Mouse (Mus musculus): ENCODE results near the gene Cd276. TPM values are rescaled to one million over a fixed set of nuclear protein-coding genes. Genes with fewer than 3 reads are reported as not detected.

Gene Cd276
- total and polyA plus RNA-seq, 3 experiments, result 0.55 to 1.3 (median 0.78) TPM

GRCm38 (mm10) chr9:58552083-58552482, 3.2 kb downstream of the Cd276 start:
- Histone ChIP-seq H3K27ac (ENCODE audit: insufficient read depth, low read depth) (no peak overlapping the region), H3K36me3 (replicated peaks in 1 of 2; ENCODE audit: control insufficient read depth in 1 of 2, insufficient read depth in 1 of 2, low read length in 1 of 2) (no peaks in the 10 kb centered on the region), H3K4me2 (ENCODE audit: insufficient read depth, low read depth, poor library complexity, severe bottlenecking) (no peak overlapping the region), H3K4me1 (ENCODE audit: control insufficient read depth in 1 of 2, insufficient read depth in 2 of 2) (peaks cover 14 to 38% of the 10 kb centered on the region in 2 experiments), H3K9ac (ENCODE audit: insufficient read depth, low read depth) (no peak overlapping the region), H3K4me3 (replicated peaks in 1 of 3; ENCODE audit: low read depth in 2 of 3, low read length in 2 of 3, poor library complexity in 1 of 3) (no peak overlapping the region), H3K9me3 (replicated peaks; ENCODE audit: low read length) (no peaks in the 10 kb centered on the region), H3K79me2 (replicated peaks; ENCODE audit: control insufficient read depth, extremely low read depth, insufficient read depth, poor library complexity, severe bottlenecking) (no peaks in the 10 kb centered on the region), H3K27me3 (replicated peaks) (no peaks in the 10 kb centered on the region)
- in situ Hi-C loops (cut with MboI; ENCODE audit: low pct_ligation_motif_present, low pct_unique_long_range_greater_than_20kb, low sequenced_read_pairs) (loop anchor here (25.0 kb wide), 1 partner anchor 735 kb away; the partner anchor contains the start of gene Adpgk), dilution Hi-C loops (cut with MboI; ENCODE audit: extremely low pct_ligation_motif_present, extremely low pct_unique_long_range_greater_than_20kb, low sequenced_read_pairs) (no loop called here)
- TF ChIP-seq MAX (IDR thresholded peaks at IDR 0.05; ENCODE audit: low read length) (no peak), GABPA (IDR thresholded peaks at IDR 0.05; ENCODE audit: insufficient replicate concordance, low read depth, low read length) (no peak), NRF1 (IDR thresholded peaks at IDR 0.05; ENCODE audit: low read depth, low read length) (no peak), SIN3A (IDR thresholded peaks at IDR 0.05; ENCODE audit: low read length) (no peak), USF1 (IDR thresholded peaks at IDR 0.05; ENCODE audit: low read depth, low read length) (no peak), MYC (IDR thresholded peaks at IDR 0.05; ENCODE audit: low read depth, low read length) (no peak), MEF2A (IDR thresholded peaks at IDR 0.05; ENCODE audit: borderline replicate concordance, low read depth, low read length) (no peak), MXI1 (IDR thresholded peaks at IDR 0.05; ENCODE audit: low read depth, low read length) (no peak), TCF12 (IDR thresholded peaks at IDR 0.05; ENCODE audit: low read depth, low read length) (no peak), UBTF (IDR thresholded peaks at IDR 0.05; ENCODE audit: low read depth, low read length) (no peak), ZC3H11A (IDR thresholded peaks at IDR 0.05; ENCODE audit: low read depth, low read length) (no peak), TBP (conservative IDR thresholded peaks at IDR 0.05; ENCODE audit: low read depth, low read length) (no peak), RAD21 (IDR thresholded peaks at IDR 0.05; ENCODE audit: low read depth, low read length) (no peak)
- DNase-seq (ENCODE audit: extremely low read depth), result no peak

- Histone ChIP-seq H3K9me3 (replicated peaks; ENCODE audit: low read length) (no peaks in the 10 kb centered on the region), H3K9ac (ENCODE audit: insufficient read depth, low read depth) (no peak overlapping the region), H3K27ac (ENCODE audit: insufficient read depth, low read depth) (no peak overlapping the region), H3K79me2 (replicated peaks; ENCODE audit: control insufficient read depth, extremely low read depth, insufficient read depth, poor library complexity, severe bottlenecking) (no peaks in the 10 kb centered on the region), H3K36me3 (replicated peaks in 1 of 2; ENCODE audit: control insufficient read depth in 1 of 2, insufficient read depth in 1 of 2, low read length in 1 of 2) (no peaks in the 10 kb centered on the region), H3K4me2 (ENCODE audit: insufficient read depth, low read depth, poor library complexity, severe bottlenecking) (no peak overlapping the region), H3K4me1 (ENCODE audit: control insufficient read depth in 1 of 2, insufficient read depth in 2 of 2) (peaks cover 12 to 38% of the 10 kb centered on the region in 2 experiments), H3K27me3 (replicated peaks) (no peaks in the 10 kb centered on the region), H3K4me3 (replicated peaks in 1 of 3; ENCODE audit: low read depth in 2 of 3, low read length in 2 of 3, poor library complexity in 1 of 3) (no peak overlapping the region)
- no peak for TF ChIP-seq TBP (conservative IDR thresholded peaks at IDR 0.05; ENCODE audit: low read depth, low read length)
- no peak for TF ChIP-seq BHLHE40 (IDR thresholded peaks at IDR 0.05; ENCODE audit: low read depth, low read length)
- no peak for TF ChIP-seq ZNF384 (IDR thresholded peaks at IDR 0.05; ENCODE audit: low read depth, low read length)
- TF ChIP-seq SMC3 (IDR thresholded peaks at IDR 0.05; ENCODE audit: low read depth, low read length), result no peak
- TF ChIP-seq RCOR1 (conservative IDR thresholded peaks at IDR 0.05; ENCODE audit: low read depth, low read length), result no peak
- no peak for TF ChIP-seq ELF1 (IDR thresholded peaks at IDR 0.05; ENCODE audit: low read depth, low read length)
- no peak for TF ChIP-seq CHD1 (IDR thresholded peaks at IDR 0.05; ENCODE audit: low read depth, low read length)
- no peak for TF ChIP-seq NELFE (IDR thresholded peaks at IDR 0.05; ENCODE audit: low read depth, low read length)
- TF ChIP-seq HCFC1 (IDR thresholded peaks at IDR 0.05; ENCODE audit: low read depth, low read length), result no peak
- TF ChIP-seq MEF2A (IDR thresholded peaks at IDR 0.05; ENCODE audit: borderline replicate concordance, low read depth, low read length), result no peak
- no peak for TF ChIP-seq JUND (conservative IDR thresholded peaks at IDR 0.05; ENCODE audit: low read depth, low read length)
- no peak for TF ChIP-seq IRF4 (IDR thresholded peaks at IDR 0.05; ENCODE audit: low read depth, low read length)
- no peak for TF ChIP-seq GABPA (IDR thresholded peaks at IDR 0.05; ENCODE audit: insufficient replicate concordance, low read depth, low read length)
- dilution Hi-C loops (cut with MboI; ENCODE audit: extremely low pct_ligation_motif_present, extremely low pct_unique_long_range_greater_than_20kb, low sequenced_read_pairs), result no loop called here
- in situ Hi-C loops (cut with MboI; ENCODE audit: low pct_ligation_motif_present, low pct_unique_long_range_greater_than_20kb, low sequenced_read_pairs), result loop anchor here (25.0 kb wide), 1 partner anchor 736 kb away; the partner anchor contains the start of gene Adpgk
- no peak for DNase-seq (ENCODE audit: extremely low read depth)
These were observed 4.3 kb downstream of the Cd276 start for GRCm38 (mm10) chr9:58550928-58551327.
